ENCODE assay signal across 8 mouse cellular contexts in genomic region chr4:33261311-33261753, GRCm38 (mm10). TPM values are rescaled to one million over a fixed set of nuclear protein-coding genes. Genes with fewer than 3 reads are reported as not detected.
DNase-seq lines count a peak whose midpoint lies in the region; ATAC-seq and TF ChIP-seq lines count a peak whose summit lies in the region.
"Had no signal": no experiment of that assay in that cellular context is flagged by ENCODE, and none has a peak within 500 bp of the region (broad histone marks: within the 10 kb centered on the region; RNA-seq: fewer than 3 reads in every experiment).

No protein-coding gene starts in this region.

- peak; percentile 40 for DNase-seq in CD4-positive helper T cell, adult 2 months (ENCODE audit: low read depth, low spot score)
- peak; percentile 90 for DNase-seq in Patski (ENCODE audit: low read depth, low spot score)
- peak; percentile 93 to 96 for DNase-seq in cerebellum, postnatal 10 days
- DNase-seq in kidney, postnatal 36 days, result peak; percentile 96 to 98
- peak; percentile 92 to 96 for DNase-seq in lung, postnatal 4 days
- DNase-seq in urinary bladder, adult 18-20 months (ENCODE audit: low spot score in 2 of 2), result peak; percentile 69 to 87

- POLR2A ChIA-PET in Patski (lab: Charles Lee), result interaction anchor here (1.0 to 1.3 kb wide), 2 partner anchors 11 to 14 kb away, joined by 4 read pairs; no protein-coding TSS in a partner anchor

- no peaks in the 10 kb centered on the region for H3K27me3 ChIP-seq in Patski
- no peaks in the 10 kb centered on the region for H3K27me3 ChIP-seq in heart, embryonic 12.5 days (replicated peaks)

- H3K27ac ChIP-seq in heart, embryonic 12.5 days (ENCODE audit: poor library complexity, severe bottlenecking), result peak overlapping the region; percentile 81

- CTCF ChIA-PET in Patski (lab: Charles Lee), result no interaction called here

- H3K4me2 ChIP-seq in heart, embryonic 12.5 days, result peak overlapping the region; percentile 31

- H3K4me1 ChIP-seq in heart, embryonic 12.5 days (replicated peaks), result peaks cover 15% of the 10 kb centered on the region

- in situ Hi-C loops in Patski (cut with MboI; ENCODE audit: low pct_unique_long_range_greater_than_20kb), result no loop called here

- H3K9me3 ChIP-seq in heart, embryonic 12.5 days (replicated peaks), result no peaks in the 10 kb centered on the region

- ATAC-seq in Patski, result peak; percentile 89
- ATAC-seq in heart, embryonic 12.5 days (ENCODE audit: insufficient number of reproducible peaks, low FRiP score), result peak; percentile 84

- WGBS in heart, embryonic 12.5 days, result 16% methylated on average over 7 of the region's 7 CpGs

- no peaks in the 10 kb centered on the region for H3K36me3 ChIP-seq in heart, embryonic 12.5 days

- no peak for TF ChIP-seq CTCF in Patski (IDR thresholded peaks at IDR 0.05)

- H3K9ac ChIP-seq in heart, embryonic 12.5 days, result no peak overlapping the region

- H3K4me3 ChIP-seq in heart, embryonic 12.5 days, result no peak overlapping the region
- H3K4me3 ChIP-seq: erythroblast, embryonic 14.5 days had no signal

RNA-seq across cellular contexts. Expression of gene Pnrc1, which starts 28.6 kb away (rescaled TPM):
- 49.0 TPM for polyA plus RNA-seq in Patski (2021)
- 110 TPM in 2 replicates for polyA plus RNA-seq in heart, embryonic 12.5 days (2016; fragmentation: Nextera tagmentation; extraction: Ambion mirVana)

RNA-seq across cellular contexts. Expression of gene Rngtt, which starts 48.8 kb away (rescaled TPM):
- 11.0 TPM for polyA plus RNA-seq in Patski (2021)
- polyA plus RNA-seq in heart, embryonic 12.5 days (2016; fragmentation: Nextera tagmentation; extraction: Ambion mirVana), result 21.7 and 22.2 TPM in 2 replicates

RNA-seq across cellular contexts. Expression of gene Srsf12, which starts 52.5 kb away (rescaled TPM):
- 0.03 TPM for polyA plus RNA-seq in Patski (2021)
- 2.2 and 3.3 TPM in 2 replicates for polyA plus RNA-seq in heart, embryonic 12.5 days (2016; fragmentation: Nextera tagmentation; extraction: Ambion mirVana)
- polyA plus RNA-seq: erythroblast, embryonic 14.5 days had no signal

Comparison
In these comparisons a context has a peak if more than half of its experiments do, and no peak if none do; other contexts are left out.
1. DNase-seq: peak in every context shown above with its lines; median percentile 97 in kidney, postnatal 36 days; 94 in cerebellum, postnatal 10 days; 94 in lung, postnatal 4 days; 90 in Patski; 78 in urinary bladder, adult 18-20 months; 40 in CD4-positive helper T cell, adult 2 months.